Mouse (Mus musculus): Measurements from ENCODE around the gene Samd8. TPM values are rescaled to one million over a fixed set of nuclear protein-coding genes. Genes with fewer than 3 reads are reported as not detected.

Gene Samd8
- total and polyA plus RNA-seq, 2 experiments: 12.7 to 27.1 TPM

DNA sequence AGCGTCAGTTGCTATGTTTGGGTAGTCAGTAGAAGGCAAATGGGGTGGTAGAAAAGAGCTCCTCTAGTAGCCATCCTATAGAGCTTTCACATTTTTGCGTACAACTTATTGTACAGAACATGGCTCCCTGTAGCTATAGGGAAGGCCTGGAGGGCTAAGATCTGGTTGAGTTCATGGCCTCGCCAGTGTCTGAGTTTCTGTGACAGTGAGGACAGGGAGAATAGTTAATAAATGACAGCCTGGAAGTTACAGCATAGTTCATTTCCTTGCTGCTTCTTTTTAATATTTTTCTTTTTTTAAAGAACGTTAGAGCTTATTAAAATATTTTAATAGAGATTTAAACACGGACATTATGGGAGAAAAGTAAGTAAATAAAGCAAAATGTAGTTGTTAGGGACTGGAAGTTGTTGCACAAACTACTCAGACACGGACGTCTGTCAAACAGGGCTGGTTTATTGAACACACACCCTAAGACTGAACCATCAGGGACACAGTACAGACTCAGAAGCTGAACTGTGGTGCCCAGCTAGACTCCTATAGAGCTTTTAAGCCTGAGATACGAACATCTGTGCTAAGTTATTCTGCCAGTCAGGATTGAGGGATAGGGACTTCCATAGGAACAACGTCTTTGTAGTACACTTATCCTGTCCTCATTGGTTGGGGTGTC, 40.4 kb downstream of the Samd8 start:
- 39% methylated on average over 9 of the region's 9 CpGs for WGBS
- TF ChIP-seq CTCF (IDR thresholded peaks at IDR 0.05; ENCODE audit: low read depth, low read length) (no peak), POLR2A (IDR thresholded peaks at IDR 0.05; ENCODE audit: extremely low read depth, insufficient read depth, low read length) (no peak)
- H3K36me3 ChIP-seq (ENCODE audit: control insufficient read depth, insufficient read depth, low read length): peaks cover 20% of the 10 kb centered on the region
- peak overlapping the region; percentile 67 for H3K27ac ChIP-seq (replicated peaks; ENCODE audit: insufficient read depth, low read depth, low read length)
- H3K4me3 ChIP-seq (ENCODE audit: insufficient read depth, low read depth, low read length): no peak overlapping the region
- peak overlapping the region; percentile 26; the same call in 1 of the 2 replicates for H3K9ac ChIP-seq (ENCODE audit: low read depth, low read length)
- peak; percentile 68 for DNase-seq (ENCODE audit: extremely low read depth, low read depth, low spot score)
- peaks cover 3% of the 10 kb centered on the region; the same call in 1 of the 2 replicates for H3K79me2 ChIP-seq (ENCODE audit: control insufficient read depth, insufficient read depth, low read length)
- H3K4me1 ChIP-seq (ENCODE audit: control insufficient read depth, insufficient read depth, low read length): peaks cover 5% of the 10 kb centered on the region
- H3K27me3 ChIP-seq (ENCODE audit: control insufficient read depth, insufficient read depth, low read length): no peaks in the 10 kb centered on the region

DNA sequence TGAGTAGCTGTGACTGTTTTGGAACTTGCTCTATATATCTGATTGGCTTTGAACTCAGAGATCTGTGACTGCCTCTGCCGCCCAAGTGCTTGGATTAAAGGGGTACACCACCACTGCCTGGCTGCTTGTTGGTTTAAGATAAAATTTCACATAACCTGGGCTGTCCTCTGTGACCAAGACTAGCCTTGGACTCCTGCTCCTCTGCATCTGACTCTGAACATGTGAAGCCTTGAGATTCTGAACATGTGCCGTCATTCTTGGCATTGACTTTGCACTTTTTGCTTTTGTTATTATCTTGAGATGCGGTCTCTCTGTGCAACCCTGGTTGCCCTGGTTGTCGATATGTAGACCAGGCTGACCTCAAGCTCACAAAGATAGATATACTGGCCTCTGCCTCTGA, 41.4 kb downstream of the Samd8 start:
- 85% methylated on average over 4 of the region's 4 CpGs for WGBS
- Histone ChIP-seq H3K27ac (replicated peaks; ENCODE audit: insufficient read depth, low read depth, low read length) (no peak overlapping the region), H3K79me2 (ENCODE audit: control insufficient read depth, insufficient read depth, low read length) (no peaks in the 10 kb centered on the region; the same call in 1 of the 2 replicates), H3K27me3 (ENCODE audit: control insufficient read depth, insufficient read depth, low read length) (no peaks in the 10 kb centered on the region), H3K4me1 (ENCODE audit: control insufficient read depth, insufficient read depth, low read length) (peaks cover 5% of the 10 kb centered on the region), H3K36me3 (ENCODE audit: control insufficient read depth, insufficient read depth, low read length) (peaks cover 15% of the 10 kb centered on the region), H3K4me3 (ENCODE audit: insufficient read depth, low read depth, low read length) (no peak overlapping the region), H3K9ac (ENCODE audit: low read depth, low read length) (no peak overlapping the region)
- no peak for DNase-seq (ENCODE audit: extremely low read depth, low read depth, low spot score)
- TF ChIP-seq POLR2A (IDR thresholded peaks at IDR 0.05; ENCODE audit: extremely low read depth, insufficient read depth, low read length) (no peak), CTCF (IDR thresholded peaks at IDR 0.05; ENCODE audit: low read depth, low read length) (no peak)

DNA sequence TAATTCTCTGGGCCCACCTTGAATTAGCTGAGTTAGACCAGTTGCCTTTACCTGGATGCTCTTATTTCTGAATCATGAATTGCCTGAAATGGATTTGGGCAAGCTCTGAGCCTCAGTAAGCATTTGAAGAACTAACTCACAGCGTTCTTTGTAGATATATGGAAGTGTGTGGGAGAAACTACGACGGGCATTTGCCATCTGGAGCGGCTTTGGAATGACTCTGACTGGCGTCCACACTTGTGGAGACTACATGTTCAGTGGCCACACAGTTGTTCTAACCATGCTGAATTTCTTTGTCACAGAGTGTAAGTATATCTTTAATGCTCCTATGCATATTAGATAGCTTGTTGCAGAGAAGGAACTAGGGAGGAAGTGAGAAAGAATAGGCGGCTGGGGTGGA, 41.9 kb downstream of the Samd8 start:
- Histone ChIP-seq H3K27ac (replicated peaks; ENCODE audit: insufficient read depth, low read depth, low read length) (no peak overlapping the region), H3K9ac (ENCODE audit: low read depth, low read length) (no peak overlapping the region), H3K79me2 (ENCODE audit: control insufficient read depth, insufficient read depth, low read length) (no peaks in the 10 kb centered on the region; the same call in 1 of the 2 replicates), H3K36me3 (ENCODE audit: control insufficient read depth, insufficient read depth, low read length) (peaks cover 14% of the 10 kb centered on the region), H3K27me3 (ENCODE audit: control insufficient read depth, insufficient read depth, low read length) (no peaks in the 10 kb centered on the region), H3K4me1 (ENCODE audit: control insufficient read depth, insufficient read depth, low read length) (peaks cover 5% of the 10 kb centered on the region), H3K4me3 (ENCODE audit: insufficient read depth, low read depth, low read length) (no peak overlapping the region)
- 96% methylated on average over 6 of the region's 6 CpGs for WGBS
- TF ChIP-seq POLR2A (IDR thresholded peaks at IDR 0.05; ENCODE audit: extremely low read depth, insufficient read depth, low read length) (no peak), CTCF (IDR thresholded peaks at IDR 0.05; ENCODE audit: low read depth, low read length) (no peak)
- no peak for DNase-seq (ENCODE audit: extremely low read depth, low read depth, low spot score)

DNA sequence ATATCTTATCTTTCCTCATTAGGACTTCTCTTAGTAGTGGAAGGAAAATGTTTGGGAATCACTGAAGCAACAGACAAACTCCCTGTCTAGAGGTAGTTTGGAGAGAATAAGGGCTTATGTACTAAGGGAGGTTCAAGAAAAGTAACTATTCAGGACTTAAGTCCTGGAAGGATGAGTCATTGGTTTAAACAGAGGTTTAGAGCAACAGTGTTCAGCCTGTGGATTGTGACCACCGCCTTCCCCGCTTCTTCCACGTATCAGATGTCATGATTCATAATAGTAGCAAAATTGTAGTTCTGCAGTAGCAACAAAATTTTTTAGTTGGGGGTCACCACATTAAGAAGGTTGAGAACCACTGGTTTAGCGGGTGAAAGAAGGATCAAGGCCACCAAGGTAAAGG, 50.3 kb downstream of the Samd8 start:
- no peaks in the 10 kb centered on the region for H3K79me2 ChIP-seq (ENCODE audit: control insufficient read depth, insufficient read depth, low read length)
- H3K9ac ChIP-seq (ENCODE audit: low read depth, low read length): no peak overlapping the region
- TF ChIP-seq POLR2A (IDR thresholded peaks at IDR 0.05; ENCODE audit: extremely low read depth, insufficient read depth, low read length): no peak
- TF ChIP-seq CTCF (IDR thresholded peaks at IDR 0.05; ENCODE audit: low read depth, low read length): no peak
- 97% methylated on average over 4 of the region's 4 CpGs for WGBS
- H3K4me3 ChIP-seq (ENCODE audit: insufficient read depth, low read depth, low read length): no peak overlapping the region
- H3K27ac ChIP-seq (replicated peaks; ENCODE audit: insufficient read depth, low read depth, low read length): no peak overlapping the region
- peaks cover 3% of the 10 kb centered on the region; the same call in 1 of the 2 replicates for H3K36me3 ChIP-seq (ENCODE audit: control insufficient read depth, insufficient read depth, low read length)
- H3K4me1 ChIP-seq (ENCODE audit: control insufficient read depth, insufficient read depth, low read length): no peaks in the 10 kb centered on the region
- H3K27me3 ChIP-seq (ENCODE audit: control insufficient read depth, insufficient read depth, low read length): no peaks in the 10 kb centered on the region
- no peak for DNase-seq (ENCODE audit: extremely low read depth, low read depth, low spot score)

DNA sequence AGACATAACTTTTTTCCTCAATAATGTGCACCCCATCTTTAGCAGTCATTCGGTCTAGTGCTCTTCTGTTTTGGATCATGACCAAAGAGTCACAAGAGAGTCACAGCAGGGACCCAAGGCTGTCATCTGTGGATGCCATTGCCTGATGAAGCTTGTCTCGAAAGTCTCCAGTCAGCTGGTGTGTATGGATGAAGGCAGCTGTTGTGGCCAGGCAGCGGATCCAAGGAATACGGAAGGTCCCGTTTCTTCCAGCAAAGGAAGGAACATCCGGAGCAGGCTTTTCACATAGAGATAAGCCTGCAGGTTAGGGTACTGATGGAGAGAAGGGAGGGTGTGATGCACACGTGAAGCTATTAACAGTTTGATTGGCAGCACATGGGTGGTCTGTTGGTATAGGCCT, 51.3 kb downstream of the Samd8 start:
- H3K36me3 ChIP-seq (ENCODE audit: control insufficient read depth, insufficient read depth, low read length): peaks cover 3% of the 10 kb centered on the region; the same call in 1 of the 2 replicates
- H3K4me1 ChIP-seq (ENCODE audit: control insufficient read depth, insufficient read depth, low read length): no peaks in the 10 kb centered on the region
- no peak overlapping the region for H3K27ac ChIP-seq (replicated peaks; ENCODE audit: insufficient read depth, low read depth, low read length)
- no peak overlapping the region for H3K4me3 ChIP-seq (ENCODE audit: insufficient read depth, low read depth, low read length)
- DNase-seq (ENCODE audit: extremely low read depth, low read depth, low spot score): no peak
- no peak for TF ChIP-seq POLR2A (IDR thresholded peaks at IDR 0.05; ENCODE audit: extremely low read depth, insufficient read depth, low read length)
- TF ChIP-seq CTCF (IDR thresholded peaks at IDR 0.05; ENCODE audit: low read depth, low read length): no peak
- no peaks in the 10 kb centered on the region for H3K27me3 ChIP-seq (ENCODE audit: control insufficient read depth, insufficient read depth, low read length)
- H3K9ac ChIP-seq (ENCODE audit: low read depth, low read length): no peak overlapping the region
- no peaks in the 10 kb centered on the region for H3K79me2 ChIP-seq (ENCODE audit: control insufficient read depth, insufficient read depth, low read length)
- 93% methylated on average over 7 of the region's 7 CpGs for WGBS

GRCm38 (mm10) chr14:21802543-21803206, 52.3 kb downstream of the Samd8 start:
- no peak for DNase-seq (ENCODE audit: extremely low read depth, low read depth, low spot score)
- no peak for TF ChIP-seq POLR2A (IDR thresholded peaks at IDR 0.05; ENCODE audit: extremely low read depth, insufficient read depth, low read length)
- TF ChIP-seq CTCF (IDR thresholded peaks at IDR 0.05; ENCODE audit: low read depth, low read length): no peak
- Histone ChIP-seq H3K36me3 (ENCODE audit: control insufficient read depth, insufficient read depth, low read length) (peaks cover 3% of the 10 kb centered on the region; the same call in 1 of the 2 replicates), H3K9ac (ENCODE audit: low read depth, low read length) (no peak overlapping the region), H3K27ac (replicated peaks; ENCODE audit: insufficient read depth, low read depth, low read length) (no peak overlapping the region), H3K27me3 (ENCODE audit: control insufficient read depth, insufficient read depth, low read length) (no peaks in the 10 kb centered on the region), H3K4me3 (ENCODE audit: insufficient read depth, low read depth, low read length) (no peak overlapping the region), H3K79me2 (ENCODE audit: control insufficient read depth, insufficient read depth, low read length) (no peaks in the 10 kb centered on the region), H3K4me1 (ENCODE audit: control insufficient read depth, insufficient read depth, low read length) (no peaks in the 10 kb centered on the region)
- WGBS: 96% methylated on average over 6 of the region's 6 CpGs
